Mouse (Mus musculus): ENCODE measurements around the gene 2610528A11Rik. TPM values are rescaled to one million over a fixed set of nuclear protein-coding genes. Genes with fewer than 3 reads are reported as not detected.

2610528A11Rik gene
- polyA plus RNA-seq, 1 experiment from 2014 or later, result 1.9 TPM

Other genes with a start within 250 kb of the 2610528A11Rik start
- 61.8 and 64.3 TPM in 2 replicates for gene Ccser2, start 145.2 kb downstream of the 2610528A11Rik start, polyA plus RNA-seq (2014; fragmentation: Nextera tagmentation; extraction: Ambion mirVana)
- gene Rgr, start 65.1 kb downstream of the 2610528A11Rik start, polyA plus RNA-seq (2014; fragmentation: Nextera tagmentation; extraction: Ambion mirVana), result not detected in 2 replicates
- not detected in 2 replicates for gene Lrit1, start 59.2 kb downstream of the 2610528A11Rik start, polyA plus RNA-seq (2014; fragmentation: Nextera tagmentation; extraction: Ambion mirVana)
- not detected in 2 replicates for gene Lrit2, start 46.1 kb downstream of the 2610528A11Rik start, polyA plus RNA-seq (2014; fragmentation: Nextera tagmentation; extraction: Ambion mirVana)
- 0.22 and 0.31 TPM in 2 replicates for gene Cdhr1, start 15.7 kb downstream of the 2610528A11Rik start, polyA plus RNA-seq (2014; fragmentation: Nextera tagmentation; extraction: Ambion mirVana)
- 385 and 403 TPM in 2 replicates for gene Ghitm, start 21.2 kb upstream of the 2610528A11Rik start, polyA plus RNA-seq (2014; fragmentation: Nextera tagmentation; extraction: Ambion mirVana)

Data from heart, embryonic 14.5 days (tissue).